Mouse (Mus musculus) heart, embryonic 14.5 days (tissue): Measurements from ENCODE around the gene Birc6. TPM values are rescaled to one million over a fixed set of nuclear protein-coding genes. Genes with fewer than 3 reads are reported as not detected.

Source experiments
- ATAC-seq: fragments of 200-750 bp; cut with Nextera tagmentation; 2 replicates; pipeline ENCODE4 v1.8.0; 2017; ENCODE audit warnings: low read depth, moderate TSS enrichment; ENCODE audit not compliant: insufficient number of reproducible peaks, insufficient read depth, low FRiP score
- H3K27ac ChIP-seq, 2 experiments: fragments of 200-500 bp in 1 of 2; fragments of 300-500 bp in 1 of 2; sonication (generic) in 1 of 2; replicated peaks in 1 of 2; 2 replicates each; pipeline ENCODE4 v1.5.1; 2012 to 2014; ENCODE audit warnings: low read depth in 2 of 2, low read length in 2 of 2, control low read depth in 1 of 2, mild to moderate bottlenecking in 1 of 2, mixed read lengths in 1 of 2; ENCODE audit not compliant: control insufficient read depth in 1 of 2, insufficient read depth in 1 of 2
- H3K27me3 ChIP-seq: fragments of 300-500 bp; sonication (generic); 2 replicates; pipeline ENCODE4 v1.6.1; 2014; ENCODE audit warnings: mild to moderate bottlenecking, low read length, control low read depth; ENCODE audit not compliant: control insufficient read depth, insufficient read depth
- H3K36me3 ChIP-seq: fragments of 300-500 bp; sonication (generic); 2 replicates; pipeline ENCODE4 v1.6.1; 2014; ENCODE audit warnings: mild to moderate bottlenecking, control low read depth, low read length, mixed read lengths; ENCODE audit not compliant: control insufficient read depth, insufficient read depth
- H3K4me1 ChIP-seq, 2 experiments: fragments of 200-500 bp in 1 of 2; fragments of 300-500 bp in 1 of 2; sonication (generic) in 1 of 2; 2 replicates each; pipeline ENCODE4 v1.6.1; 2012 to 2014; ENCODE audit warnings: low read length in 2 of 2, control low read depth in 1 of 2, mixed read lengths in 1 of 2; ENCODE audit not compliant: control insufficient read depth in 2 of 2, insufficient read depth in 2 of 2
- H3K4me2 ChIP-seq: fragments of 300-500 bp; sonication (generic); 2 replicates; pipeline ENCODE4 v1.6.1; 2014; ENCODE audit warnings: mild to moderate bottlenecking, low read length
- H3K4me3 ChIP-seq, 2 experiments: fragments of 200-500 bp in 1 of 2; fragments of 300-500 bp in 1 of 2; sonication (generic) in 1 of 2; 2 replicates each; pipeline ENCODE4 v1.5.1; 2012 to 2014; ENCODE audit warnings: low read length in 2 of 2, mild to moderate bottlenecking in 2 of 2, control low read depth in 1 of 2, low read depth in 1 of 2, moderate library complexity in 1 of 2; ENCODE audit not compliant: control insufficient read depth in 1 of 2, insufficient read depth in 1 of 2
- H3K9ac ChIP-seq: fragments of 300-500 bp; sonication (generic); 2 replicates; pipeline ENCODE4 v1.6.1; 2014; ENCODE audit warnings: mild to moderate bottlenecking, low read length
- H3K9me3 ChIP-seq: fragments of 300-500 bp; sonication (generic); 2 replicates; pipeline ENCODE4 v1.6.1; 2016; ENCODE audit warnings: low read length, control low read depth; ENCODE audit not compliant: control insufficient read depth
- WGBS: fragments of 180-500 bp; shearing (Covaris S2); extraction: QIAGEN DNeasy Blood & Tissue Kit; methylation state at CpG from one replicate; pipeline ENCODE4 v1.1.7; 2014; 5-methylcytosine and 5-hydroxymethylcytosine counted together
- polyA plus RNA-seq: library from polyadenylated mRNA; unstranded; fragments of >200 nt; fragmentation: Nextera tagmentation; extraction: Ambion mirVana; gene quantifications from 2 replicates; pipeline ENCODE4 v1.2.1, GENCODE M21; 2014

The Birc6 gene
- polyA plus RNA-seq, 1 experiment from 2014 or later = 75.3 TPM

DNA sequence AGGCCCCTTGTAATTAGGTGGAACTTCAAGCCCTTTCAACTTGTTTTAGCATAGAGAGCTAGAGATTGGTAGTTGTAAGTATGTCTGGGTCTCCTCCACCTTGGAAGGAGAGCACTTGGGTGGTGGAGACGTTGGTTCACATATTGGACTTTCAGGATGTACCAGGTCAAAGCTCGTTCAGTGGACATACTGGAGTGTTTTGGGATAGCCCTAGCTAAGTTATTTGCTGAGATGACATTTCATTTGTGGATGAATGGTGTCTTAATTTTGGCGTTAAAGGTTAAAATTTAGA, 1.4 kb downstream of the Birc6 start:
- H3K4me2 ChIP-seq = peak overlapping the region; percentile 91
- WGBS = 7% methylated on average over 3 of the region's 3 CpGs
- ATAC-seq = no peak
- H3K4me1 ChIP-seq = peaks cover 0 to 29% of the 10 kb centered on the region in 2 experiments; a peak in 2 of 4 replicates
- H3K4me3 ChIP-seq = peak overlapping the region; percentile 70 to 98; a peak in 3 of 4 replicates
- H3K9me3 ChIP-seq = no peaks in the 10 kb centered on the region
- peak overlapping the region; percentile 98 for H3K9ac ChIP-seq
- no peaks in the 10 kb centered on the region for H3K27me3 ChIP-seq
- H3K36me3 ChIP-seq = no peaks in the 10 kb centered on the region
- H3K27ac ChIP-seq = peak overlapping the region; percentile 55 to 99; a peak in 2 of 4 replicates

GRCm38 (mm10) chr17:74534971-74535370, 6.9 kb downstream of the Birc6 start:
- Histone ChIP-seq H3K9me3 (no peaks in the 10 kb centered on the region), H3K27ac (no peak overlapping the region), H3K9ac (no peak overlapping the region), H3K4me3 (no peak overlapping the region), H3K4me1 (peaks cover 0 to 14% of the 10 kb centered on the region in 2 experiments; a peak in 2 of 4 replicates), H3K4me2 (no peak overlapping the region), H3K27me3 (no peaks in the 10 kb centered on the region), H3K36me3 (no peaks in the 10 kb centered on the region)
- no peak for ATAC-seq
- 92% methylated on average over 4 of the region's 4 CpGs for WGBS

DNA sequence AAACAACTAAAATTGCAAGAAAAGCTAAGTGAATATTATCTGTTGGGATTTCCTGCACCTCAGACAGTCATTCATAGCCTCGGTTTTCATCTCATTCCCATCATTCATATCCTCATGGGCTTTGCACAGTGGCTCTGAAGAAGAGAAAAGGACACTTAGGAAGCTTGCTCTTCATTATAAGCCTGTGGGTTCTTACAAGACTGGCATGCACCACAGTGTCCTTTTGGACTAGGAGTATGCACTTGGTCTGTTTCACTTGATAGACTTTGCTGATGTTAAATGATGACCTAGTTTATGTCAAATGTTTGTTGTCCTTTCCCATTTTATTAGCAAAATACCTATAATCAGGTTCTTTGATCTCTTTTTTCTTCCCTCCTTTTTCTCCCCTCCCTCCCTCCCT, 9.4 kb downstream of the Birc6 start:
- no peaks in the 10 kb centered on the region for H3K27me3 ChIP-seq
- H3K4me1 ChIP-seq = 0 out of 4 replicates have a peak, but pooled peaks cover 0 to 3% of the 10 kb centered on the region in 2 experiments
- H3K9ac ChIP-seq = no peak overlapping the region
- no peak overlapping the region for H3K4me3 ChIP-seq
- H3K4me2 ChIP-seq = no peak overlapping the region
- H3K36me3 ChIP-seq = no peaks in the 10 kb centered on the region
- ATAC-seq = no peak
- no peaks in the 10 kb centered on the region for H3K9me3 ChIP-seq
- H3K27ac ChIP-seq = no peak overlapping the region
- 53% methylated on average over 1 of the region's 1 CpGs for WGBS

DNA sequence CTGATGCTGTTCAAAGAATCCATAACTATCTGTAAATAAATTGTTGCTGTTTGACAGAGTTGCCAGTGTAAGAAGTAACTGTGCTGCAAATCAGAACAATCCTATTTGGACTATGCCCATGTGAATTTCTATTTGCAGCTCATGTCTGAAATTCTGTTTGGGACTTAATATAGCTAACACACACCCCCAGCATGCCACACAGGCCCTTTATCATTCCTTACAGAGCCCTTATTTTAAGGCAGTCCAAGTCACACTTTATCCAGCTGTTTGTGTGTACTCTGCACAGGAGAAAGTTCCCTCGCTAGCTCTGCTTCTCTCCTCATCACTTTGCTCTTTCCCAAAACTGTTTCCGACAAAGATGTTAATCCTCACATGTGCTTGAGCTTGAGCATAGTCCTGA, 15.5 kb downstream of the Birc6 start:
- H3K9ac ChIP-seq = no peak overlapping the region; the same call in 1 of the 2 replicates
- peak overlapping the region; percentile 70 to 73 for H3K27ac ChIP-seq
- peaks cover 27% of the 10 kb centered on the region for H3K36me3 ChIP-seq
- peaks cover 2 to 8% of the 10 kb centered on the region in 2 experiments; a peak in 2 of 4 replicates for H3K4me1 ChIP-seq
- peak overlapping the region; percentile 33 for H3K4me2 ChIP-seq
- no peaks in the 10 kb centered on the region for H3K27me3 ChIP-seq
- ATAC-seq = no peak
- WGBS = 65% methylated on average over 2 of the region's 2 CpGs
- no peaks in the 10 kb centered on the region for H3K9me3 ChIP-seq
- H3K4me3 ChIP-seq = no peak overlapping the region

DNA sequence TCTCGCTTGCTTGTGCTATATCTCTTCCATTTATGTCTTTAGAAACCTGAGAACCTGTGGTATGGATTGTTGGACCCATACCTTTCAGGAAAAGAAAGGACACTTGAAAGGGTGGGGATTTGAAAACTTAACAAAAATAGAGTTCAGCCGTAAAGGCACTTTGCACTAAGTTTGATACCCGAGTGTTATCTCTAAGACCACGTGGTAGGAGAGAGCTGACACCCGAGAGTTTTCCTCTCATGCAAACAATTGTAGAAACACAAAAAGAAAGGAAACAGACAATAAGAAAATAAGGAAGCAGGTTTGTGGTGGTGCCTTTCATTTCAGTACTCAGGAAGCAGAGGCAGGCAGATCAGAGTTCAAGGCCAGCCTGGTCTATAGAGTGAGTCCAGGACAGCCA, 26.0 kb downstream of the Birc6 start:
- no peak overlapping the region for H3K9ac ChIP-seq
- H3K4me2 ChIP-seq = no peak overlapping the region
- no peaks in the 10 kb centered on the region for H3K27me3 ChIP-seq
- no peaks in the 10 kb centered on the region for H3K9me3 ChIP-seq
- ATAC-seq = no peak
- H3K4me3 ChIP-seq = no peak overlapping the region
- 53% methylated on average over 5 of the region's 5 CpGs for WGBS
- H3K4me1 ChIP-seq = no peaks in the 10 kb centered on the region
- peaks cover 53% of the 10 kb centered on the region for H3K36me3 ChIP-seq
- no peak overlapping the region for H3K27ac ChIP-seq

- H3K27me3 ChIP-seq = no peaks in the 10 kb centered on the region
- H3K27ac ChIP-seq = no peak overlapping the region
- ATAC-seq = no peak
- no peak overlapping the region for H3K9ac ChIP-seq
- H3K4me2 ChIP-seq = no peak overlapping the region
- no peak overlapping the region for H3K4me3 ChIP-seq
- 91% methylated on average over 11 of the region's 11 CpGs for WGBS
- H3K4me1 ChIP-seq = no peaks in the 10 kb centered on the region
- H3K9me3 ChIP-seq = no peaks in the 10 kb centered on the region
- peaks cover 64% of the 10 kb centered on the region for H3K36me3 ChIP-seq
Measured at GRCm38 (mm10) chr17:74559891-74560290, 31.8 kb downstream of the Birc6 start.

DNA sequence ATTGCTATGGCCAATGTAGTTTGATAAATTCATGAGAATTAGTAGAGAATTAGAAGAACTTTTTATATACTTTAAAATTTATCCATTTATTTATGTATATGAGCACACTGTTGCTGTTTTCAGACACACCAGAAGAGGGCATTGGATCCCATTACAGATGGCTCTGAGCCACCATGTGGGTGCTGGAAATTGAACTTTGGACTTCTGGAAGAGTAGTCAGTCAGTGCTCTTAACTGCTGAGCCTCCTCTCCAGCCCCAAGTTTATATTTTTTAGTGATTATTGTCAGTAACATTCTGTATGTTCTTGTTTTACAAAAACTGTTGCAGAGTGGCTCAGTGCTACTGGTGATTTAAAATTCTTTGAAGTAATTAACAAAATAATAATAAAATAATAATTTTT, 36.1 kb downstream of the Birc6 start:
- no peak overlapping the region for H3K27ac ChIP-seq
- H3K27me3 ChIP-seq = no peaks in the 10 kb centered on the region
- H3K9ac ChIP-seq = no peak overlapping the region
- peaks cover 68% of the 10 kb centered on the region for H3K36me3 ChIP-seq
- H3K4me2 ChIP-seq = no peak overlapping the region
- no peak for ATAC-seq
- H3K4me1 ChIP-seq = no peaks in the 10 kb centered on the region
- H3K4me3 ChIP-seq = no peak overlapping the region
- H3K9me3 ChIP-seq = no peaks in the 10 kb centered on the region

- Histone ChIP-seq H3K4me2 (no peak overlapping the region), H3K9me3 (no peaks in the 10 kb centered on the region), H3K36me3 (peaks cover 32% of the 10 kb centered on the region), H3K27ac (no peak overlapping the region), H3K4me3 (no peak overlapping the region), H3K9ac (no peak overlapping the region), H3K4me1 (no peaks in the 10 kb centered on the region), H3K27me3 (no peaks in the 10 kb centered on the region)
- ATAC-seq = no peak
- WGBS = 62% methylated on average over 1 of the region's 1 CpGs
Measured at GRCm38 (mm10) chr17:74569219-74569618, 41.1 kb downstream of the Birc6 start.
